In the genomic region with DNA sequence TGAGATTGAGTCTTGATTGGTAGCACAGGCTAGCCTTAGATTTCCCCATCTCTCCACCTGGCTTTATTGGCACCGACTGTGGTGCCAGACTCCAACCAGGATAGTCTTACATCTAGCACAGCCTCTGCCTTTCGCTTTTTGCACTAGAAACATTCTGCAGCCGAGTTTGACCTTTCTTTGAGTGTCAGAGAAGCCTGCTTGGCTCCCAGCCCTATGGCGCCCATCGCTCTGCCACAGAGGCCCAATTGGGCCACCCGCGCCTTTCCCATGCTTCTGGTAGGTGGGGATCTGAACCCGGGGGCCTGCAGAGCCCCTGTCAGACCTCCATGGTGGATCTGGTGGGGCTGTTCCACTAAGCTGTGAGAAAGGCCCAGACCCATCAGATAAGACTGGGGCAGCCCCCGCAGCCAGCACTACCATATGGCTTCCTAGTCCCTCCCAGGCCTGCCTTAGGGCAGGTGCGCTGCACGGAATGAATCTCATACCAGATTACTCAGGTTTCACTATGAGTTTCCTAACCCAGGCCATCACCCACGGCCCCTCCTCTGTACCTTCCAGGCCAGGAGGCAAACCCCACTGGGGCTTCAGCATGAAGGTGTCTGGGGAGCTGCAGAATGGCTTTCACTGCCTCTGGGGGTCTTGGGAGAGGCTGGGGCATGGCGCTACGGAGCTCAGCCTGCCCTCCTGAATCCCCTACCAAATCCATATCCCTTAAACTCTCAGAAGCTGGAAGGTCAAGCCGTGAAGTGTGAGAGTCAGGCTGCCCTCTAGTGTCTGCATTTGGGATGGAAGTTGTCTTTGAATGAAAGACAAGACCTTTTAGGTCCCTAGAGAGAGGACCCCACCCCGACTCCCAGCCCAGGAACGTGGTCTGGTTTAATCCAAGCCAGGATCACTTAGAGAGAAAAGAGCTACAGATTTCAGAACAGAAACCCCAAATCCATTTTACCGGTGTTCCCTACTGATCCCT, we compare ENCODE assay signal across 9 mouse cellular contexts. TPM values are rescaled to one million over a fixed set of nuclear protein-coding genes. Genes with fewer than 3 reads are reported as not detected.
DNase-seq lines count a peak whose midpoint lies in the region; ATAC-seq and TF ChIP-seq lines count a peak whose summit lies in the region.
"Had no signal": no experiment of that assay in that cellular context is flagged by ENCODE, and none has a peak within 500 bp of the region (broad histone marks: within the 10 kb centered on the region; RNA-seq: fewer than 3 reads in every experiment).

No protein-coding gene starts in this region.

- DNase-seq in layer of hippocampus, adult 2 months (ENCODE audit: low spot score in 2 of 2): peak in 1 of 2 experiments; percentile 55
- DNase-seq in layer of hippocampus, adult 8-10 months (ENCODE audit: low spot score in 2 of 2): no peak
- peak; percentile 80 for DNase-seq in ES-E14 (ENCODE audit: low read depth, low spot score)
- peak; percentile 58 for DNase-seq in adrenal gland, postnatal 14 days
- DNase-seq in neural tube, embryonic 11.5 days (ENCODE audit: low spot score): peak; percentile 63
- no peak for DNase-seq in natural killer cell, adult 2 months (ENCODE audit: low spot score in 2 of 2)

- no peak overlapping the region for H3K4me2 ChIP-seq in kidney, embryonic 14.5 days (replicated peaks; ENCODE audit: low read depth, low read length)
- no peak overlapping the region for H3K4me2 ChIP-seq in neural tube, embryonic 11.5 days (ENCODE audit: low read depth)
- H3K4me2 ChIP-seq: neural tube, embryonic 13.5 days had no signal

- H3K36me3 ChIP-seq in ES-E14 (ENCODE audit: control insufficient read depth, insufficient read depth, low read length, poor library complexity, severe bottlenecking): no peaks in the 10 kb centered on the region
- H3K36me3 ChIP-seq in kidney, embryonic 14.5 days (ENCODE audit: control insufficient read depth, insufficient read depth, low read length): no peaks in the 10 kb centered on the region
- H3K36me3 ChIP-seq in neural tube, embryonic 11.5 days (ENCODE audit: control insufficient read depth, insufficient read depth, low read length): no peaks in the 10 kb centered on the region
- H3K36me3 ChIP-seq: neural tube, embryonic 13.5 days had no signal

- H3K27ac ChIP-seq in layer of hippocampus, adult 2 months: no peak overlapping the region
- no peak overlapping the region for H3K27ac ChIP-seq in ES-E14 (ENCODE audit: insufficient read depth, low read depth, low read length, poor library complexity, severe bottlenecking)
- H3K27ac ChIP-seq in kidney, embryonic 14.5 days (ENCODE audit: low read depth, low read length): no peak overlapping the region
- no peak overlapping the region for H3K27ac ChIP-seq in neural tube, embryonic 11.5 days (ENCODE audit: low read depth, low read length)
- H3K27ac ChIP-seq: neural tube, embryonic 13.5 days had no signal

- WGBS in kidney, embryonic 14.5 days: 49% methylated on average over 18 of the region's 18 CpGs
- 53% methylated on average over 18 of the region's 18 CpGs for WGBS in neural tube, embryonic 11.5 days

- H3K9me3 ChIP-seq in ES-E14 (ENCODE audit: control insufficient read depth, insufficient read depth, low read depth, low read length): no peaks in the 10 kb centered on the region
- no peaks in the 10 kb centered on the region for H3K9me3 ChIP-seq in kidney, embryonic 14.5 days (ENCODE audit: control insufficient read depth, low read length)
- H3K9me3 ChIP-seq in neural tube, embryonic 11.5 days (ENCODE audit: control insufficient read depth, low read length): no peaks in the 10 kb centered on the region
- H3K9me3 ChIP-seq: neural tube, embryonic 13.5 days had no signal

- 0 out of 2 replicates have a peak, but pooled peaks have one; percentile 25 for ATAC-seq in kidney, embryonic 14.5 days (ENCODE audit: low FRiP score, low TSS enrichment)
- ATAC-seq in neural tube, embryonic 11.5 days (ENCODE audit: insufficient read depth, low FRiP score, low TSS enrichment): no peak

- peak; percentile 85 for TF ChIP-seq CTCF in layer of hippocampus, adult 2 months (conservative IDR thresholded peaks at IDR 0.05)

- H3K27me3 ChIP-seq in kidney, embryonic 14.5 days (ENCODE audit: control insufficient read depth, insufficient read depth, low read length): no peaks in the 10 kb centered on the region
- H3K27me3 ChIP-seq in neural tube, embryonic 11.5 days (ENCODE audit: control insufficient read depth, insufficient read depth, low read length): 0 out of 2 replicates have a peak, but pooled peaks cover 5% of the 10 kb centered on the region

- H3K9ac ChIP-seq in ES-E14 (ENCODE audit: insufficient read depth, low read depth, low read length, poor library complexity, severe bottlenecking): no peak overlapping the region
- no peak overlapping the region for H3K9ac ChIP-seq in kidney, embryonic 14.5 days (ENCODE audit: low read depth, low read length)
- H3K9ac ChIP-seq in neural tube, embryonic 11.5 days (ENCODE audit: low read length): no peak overlapping the region
- H3K9ac ChIP-seq: neural tube, embryonic 13.5 days had no signal

- no peak overlapping the region for H3K4me3 ChIP-seq in layer of hippocampus, adult 2 months
- H3K4me3 ChIP-seq in ES-E14 (ENCODE audit: insufficient read depth in 1 of 2, low read depth in 1 of 2, low read length in 2 of 2, poor library complexity in 1 of 2, severe bottlenecking in 1 of 2): no peak overlapping the region
- no peak overlapping the region for H3K4me3 ChIP-seq in kidney, embryonic 14.5 days (ENCODE audit: low read length)
- no peak overlapping the region for H3K4me3 ChIP-seq in neural tube, embryonic 11.5 days (ENCODE audit: low read depth, low read length)
- H3K4me3 ChIP-seq: neural tube, embryonic 13.5 days had no signal

- H3K4me1 ChIP-seq in ES-E14 (ENCODE audit: control insufficient read depth in 2 of 2, insufficient read depth in 2 of 2, low read length in 2 of 2, poor library complexity in 1 of 2): 0 out of 4 replicates have a peak, but pooled peaks cover 2 to 3% of the 10 kb centered on the region in 2 experiments
- no peaks in the 10 kb centered on the region for H3K4me1 ChIP-seq in kidney, embryonic 14.5 days (ENCODE audit: control insufficient read depth, insufficient read depth, low read length)
- no peaks in the 10 kb centered on the region for H3K4me1 ChIP-seq in neural tube, embryonic 11.5 days (ENCODE audit: control insufficient read depth, insufficient read depth, low read length)

- in situ Hi-C loops in ES-E14 (cut with MboI; ENCODE audit: low sequenced_read_pairs in 2 of 2, unreplicated experiment in 2 of 2): loop anchor here in 1 of 2 experiments (25.0 kb wide), 1 partner anchor 339 kb away; no protein-coding TSS in a partner anchor

TF ChIP-seq in ES-E14, 5 proteins besides CTCF, POLR2A, EP300 and RAD21:
- TF ChIP-seq CHD2 (IDR thresholded peaks at IDR 0.05; ENCODE audit: low read depth, low read length) (no peak), ZC3H11A (IDR thresholded peaks at IDR 0.05; ENCODE audit: borderline replicate concordance, low read depth, low read length) (0 out of 2 replicates have a peak, but pooled peaks have one; percentile 7), ZNF384 (IDR thresholded peaks at IDR 0.05; ENCODE audit: low read depth, low read length) (no peak), HCFC1 (IDR thresholded peaks at IDR 0.05; ENCODE audit: borderline replicate concordance, insufficient read depth, low read length) (no peak), MAFK (IDR thresholded peaks at IDR 0.05; ENCODE audit: insufficient read depth, low read depth, low read length) (no peak)
TF ChIP-seq in ES-E14: peak in this region for 1.

RNA-seq across cellular contexts. Expression of a gene that starts 9.5 kb away (rescaled TPM):
- total RNA-seq in layer of hippocampus, adult 2 months (2021): 10 to 100 TPM; 50.0 to 50.6 TPM
- 10 to 100 TPM; 34.9 to 45.2 (median 40.4) TPM for total RNA-seq in layer of hippocampus, adult 8-10 months (2022)
- 0.26 TPM in 1 of 2 replicates, not detected in the other for total RNA-seq in ES-E14 (2012; rRNA removed)
- total RNA-seq in adrenal gland, postnatal 14 days (2021): 1.5 and 3.6 TPM in 2 replicates
- polyA plus RNA-seq in kidney, embryonic 14.5 days (2014; fragmentation: Nextera tagmentation; extraction: Ambion mirVana): 0.47 and 0.70 TPM in 2 replicates
- polyA plus RNA-seq in neural tube, embryonic 11.5 days (2014; fragmentation: Nextera tagmentation; extraction: Ambion mirVana): 0.25 and 0.89 TPM in 2 replicates
- total RNA-seq: hematopoietic stem cell, adult 5-6 weeks had no signal

RNA-seq across cellular contexts. Expression of a gene that starts 38.6 kb away (rescaled TPM):
- 10 to 100 TPM; 73.2 to 76.7 TPM for total RNA-seq in layer of hippocampus, adult 2 months (2021)
- total RNA-seq in layer of hippocampus, adult 8-10 months (2022): 10 to 100 TPM; 69.0 to 77.4 (median 72.4) TPM
- 3.1 and 3.7 TPM in 2 replicates for total RNA-seq in ES-E14 (2012; rRNA removed)
- 15.1 and 18.3 TPM in 2 replicates for total RNA-seq in adrenal gland, postnatal 14 days (2021)
- 7.6 and 9.7 TPM in 2 replicates for polyA plus RNA-seq in kidney, embryonic 14.5 days (2014; fragmentation: Nextera tagmentation; extraction: Ambion mirVana)
- polyA plus RNA-seq in neural tube, embryonic 11.5 days (2014; fragmentation: Nextera tagmentation; extraction: Ambion mirVana): 18.7 and 21.6 TPM in 2 replicates
- total RNA-seq: hematopoietic stem cell, adult 5-6 weeks had no signal

RNA-seq across cellular contexts. Expression of a gene that starts 57.6 kb away (rescaled TPM):
- total RNA-seq in layer of hippocampus, adult 2 months (2021): 10 to 100 TPM; 16.6 to 18.0 TPM
- 10 to 100 TPM; 15.4 to 55.7 (median 30.3) TPM for total RNA-seq in layer of hippocampus, adult 8-10 months (2022)
- total RNA-seq in ES-E14 (2012; rRNA removed): 2.0 and 2.5 TPM in 2 replicates
- total RNA-seq in adrenal gland, postnatal 14 days (2021): 178 and 183 TPM in 2 replicates
- polyA plus RNA-seq in kidney, embryonic 14.5 days (2014; fragmentation: Nextera tagmentation; extraction: Ambion mirVana): 0.92 and 1.5 TPM in 2 replicates
- 0.20 and 0.62 TPM in 2 replicates for polyA plus RNA-seq in neural tube, embryonic 11.5 days (2014; fragmentation: Nextera tagmentation; extraction: Ambion mirVana)

Comparison
In these comparisons a context has a peak if more than half of its experiments do, and no peak if none do; other contexts are left out.
1. DNase-seq: peak in ES-E14 (single experiment), adrenal gland, postnatal 14 days (single experiment) and neural tube, embryonic 11.5 days (single experiment); none in layer of hippocampus, adult 8-10 months (0 of 2) and natural killer cell, adult 2 months (0 of 2).